Mouse (Mus musculus): ENCODE measurements at regions not wholly inside any gene's neighbourhood (a gene's known extent, or its start where the extent isn't known, plus 50 kb on each side); places are given as distances from the start of the nearest gene placed in this dataset.

DNA sequence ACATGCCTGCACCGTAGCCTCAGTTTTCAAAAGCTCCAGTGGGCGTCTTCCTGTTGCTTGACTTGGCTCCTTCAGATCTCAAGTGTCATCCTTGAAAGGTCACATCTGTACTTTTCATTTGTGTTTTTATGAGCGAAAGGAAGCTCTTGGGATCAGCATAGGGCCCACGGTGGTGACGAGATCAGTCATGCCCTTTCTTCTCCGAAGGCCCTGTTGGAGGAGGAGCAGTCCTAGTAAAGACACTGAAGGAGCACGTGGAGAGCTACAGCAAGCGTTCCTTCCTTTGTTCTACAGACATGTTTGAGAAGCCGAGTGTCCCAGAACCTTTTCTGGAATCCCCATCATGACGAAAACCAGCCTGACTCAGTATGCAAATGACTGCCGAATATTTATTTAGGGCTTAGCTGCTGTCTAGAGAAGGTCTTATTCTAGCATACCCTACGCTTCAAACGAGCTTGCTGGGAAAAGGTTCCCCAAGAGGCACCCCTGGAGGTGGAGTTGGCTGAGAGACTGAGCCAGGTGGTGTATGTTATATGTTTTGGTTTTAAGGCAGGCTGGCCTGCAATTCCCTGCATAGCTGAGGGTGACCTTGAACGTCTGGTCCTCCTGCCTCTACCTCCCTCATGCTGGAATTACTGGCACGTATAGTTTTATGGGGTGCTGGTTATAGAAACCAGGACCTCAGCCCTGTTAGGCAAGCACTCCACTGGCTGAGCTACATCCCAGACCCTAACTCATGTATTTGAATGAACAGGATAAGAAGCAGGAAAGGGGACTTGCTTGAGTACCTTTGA is 285.1 kb upstream of the Cdh5 start:
- no peak for DNase-seq

DNA sequence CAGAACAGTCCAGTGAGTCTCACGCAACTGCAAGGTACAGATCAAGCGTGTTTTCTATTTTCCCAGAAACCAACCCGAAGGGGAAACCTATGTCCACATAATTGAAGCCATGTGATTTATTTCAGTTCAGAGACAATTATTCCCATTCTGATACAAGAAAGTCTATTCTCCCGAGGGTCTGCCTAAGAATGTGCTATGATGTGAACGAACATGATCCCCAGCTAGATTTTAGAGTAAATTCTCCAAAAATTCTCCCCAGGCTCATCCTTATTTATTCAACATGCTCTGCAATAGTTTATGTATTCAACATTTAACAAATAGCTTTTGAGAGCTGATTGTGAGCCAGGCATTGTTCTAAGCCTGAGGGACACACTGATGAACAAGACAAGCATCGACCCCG is 277.9 kb upstream of the Cdh5 start:
- DNase-seq: no peak

DNA sequence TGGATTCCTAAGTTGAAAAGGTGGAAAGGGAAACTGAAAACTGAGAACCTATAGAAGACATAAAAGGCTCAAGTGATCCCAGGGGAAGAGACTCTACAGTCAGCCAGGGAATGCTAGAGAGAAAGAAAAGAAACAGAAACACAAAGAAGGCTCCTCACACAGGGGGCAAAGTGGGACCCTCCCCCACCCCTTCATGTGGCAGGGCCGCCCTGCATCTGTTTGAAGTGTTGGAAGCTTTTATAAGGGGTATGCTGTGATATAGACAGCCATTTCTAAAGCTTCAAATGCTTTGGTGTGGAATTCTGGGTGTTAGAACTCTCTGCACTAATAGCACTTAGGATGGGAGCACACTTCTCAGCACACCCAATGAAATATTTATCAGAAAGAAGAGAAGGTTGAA is 276.7 kb upstream of the Cdh5 start:
- DNase-seq: no peak

DNA sequence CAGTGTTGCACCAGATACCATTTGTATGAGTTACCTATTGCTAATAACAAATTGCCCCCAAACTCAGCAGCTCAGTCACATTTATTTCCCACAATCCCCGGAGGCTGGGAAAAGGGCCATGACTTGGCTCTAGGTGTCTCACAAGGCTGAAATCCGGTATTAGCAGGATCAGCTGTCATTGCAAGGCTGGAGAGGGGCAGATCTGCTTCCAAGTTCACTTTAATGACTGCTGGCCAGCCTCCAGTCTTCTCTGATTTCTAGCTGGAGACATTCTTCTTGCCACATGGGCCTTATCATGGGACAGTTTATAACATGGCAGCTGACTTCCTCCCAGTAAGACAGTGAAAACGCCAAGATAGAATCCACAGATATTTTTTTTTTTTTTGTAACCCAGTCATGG is 276.1 kb upstream of the Cdh5 start:
- peak in 1 of 2 experiments; percentile 7 for DNase-seq

DNA sequence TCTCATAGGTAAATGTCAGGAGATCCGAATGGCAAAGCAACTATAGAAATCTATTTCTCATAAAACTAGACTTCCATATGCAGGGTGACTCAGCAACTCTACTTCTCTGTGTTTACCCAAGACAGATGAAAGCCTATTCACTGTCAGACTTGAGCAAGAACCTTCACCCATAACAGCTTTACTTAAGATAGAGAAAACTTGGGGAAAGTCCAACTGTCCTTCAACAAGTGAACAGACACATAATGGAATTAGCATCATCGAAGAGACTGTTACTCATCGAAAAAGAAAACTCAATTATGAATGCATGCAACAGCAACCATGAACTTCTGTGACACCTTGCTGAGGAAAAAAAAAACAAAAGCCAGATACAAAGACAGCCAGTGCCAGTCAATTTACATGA is 271.0 kb upstream of the Cdh5 start:
- DNase-seq: no peak

DNA sequence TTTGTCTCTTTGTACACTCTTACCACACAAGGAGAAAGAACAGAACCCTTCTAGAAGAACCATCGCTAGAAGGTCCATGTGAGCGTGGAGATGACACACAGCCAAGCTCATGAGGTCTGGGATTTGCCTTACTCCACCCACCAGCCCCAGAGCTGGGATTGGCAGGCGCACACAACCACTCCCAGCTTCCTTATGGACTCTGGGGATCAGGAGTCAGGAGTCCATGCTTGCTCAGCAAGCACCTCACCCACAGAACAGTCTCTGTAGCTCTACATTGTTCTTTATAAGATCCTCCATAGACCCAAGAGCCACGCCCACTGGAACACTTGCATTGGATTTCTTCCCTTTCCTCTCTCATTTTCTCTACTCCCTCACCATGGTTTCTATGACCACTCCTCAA is 261.4 kb upstream of the Cdh5 start:
- DNase-seq: no peak

DNA sequence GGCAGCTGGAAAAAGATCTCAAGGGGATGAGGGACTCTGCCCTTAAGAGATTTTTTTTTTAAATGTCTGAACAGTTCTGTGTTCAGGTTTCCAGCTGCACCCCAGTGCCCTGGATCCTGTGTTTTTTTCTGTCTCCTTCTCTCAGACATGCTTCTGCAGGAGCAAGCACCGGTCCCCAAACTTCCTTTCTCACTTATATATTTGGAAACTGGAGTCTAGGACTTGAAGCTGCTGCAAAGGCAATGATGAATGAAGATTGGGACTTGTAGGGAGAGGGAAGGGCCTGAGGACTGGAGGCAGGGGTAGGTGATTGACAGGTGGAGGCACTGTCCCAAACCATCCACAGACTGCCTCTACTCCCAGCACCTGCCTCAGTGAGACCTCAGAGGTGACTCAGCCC is 255.5 kb upstream of the Cdh5 start:
- DNase-seq: no peak

DNA sequence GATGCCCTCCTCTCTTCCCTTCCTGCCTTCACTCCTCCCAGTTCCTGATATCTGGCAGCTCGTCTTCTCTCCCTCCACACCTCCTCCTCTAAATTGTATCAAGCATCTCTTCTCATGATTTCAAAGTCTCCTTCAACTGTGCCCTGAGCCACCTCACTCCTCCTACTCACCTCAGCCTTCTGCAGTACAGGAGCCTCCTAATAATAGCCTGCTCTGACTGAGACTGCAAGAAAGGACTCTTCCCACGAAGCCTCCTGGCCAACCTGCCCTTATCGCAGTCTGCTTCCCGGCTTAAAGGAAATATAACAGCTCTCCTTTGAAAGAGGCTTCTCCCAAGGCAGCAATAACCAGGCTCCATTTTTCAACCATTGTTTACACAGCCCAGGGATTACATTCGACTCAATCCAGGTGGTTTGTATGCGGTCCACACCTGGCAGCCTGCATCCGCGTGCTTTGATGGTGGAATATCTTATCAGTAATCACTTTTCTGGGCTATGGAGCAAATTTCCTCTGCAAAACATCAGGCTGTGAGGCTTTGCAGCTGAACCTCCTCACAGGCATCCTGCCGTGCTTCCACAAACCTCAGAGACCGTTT is 254.9 kb upstream of the Cdh5 start:
- DNase-seq: no peak

DNA sequence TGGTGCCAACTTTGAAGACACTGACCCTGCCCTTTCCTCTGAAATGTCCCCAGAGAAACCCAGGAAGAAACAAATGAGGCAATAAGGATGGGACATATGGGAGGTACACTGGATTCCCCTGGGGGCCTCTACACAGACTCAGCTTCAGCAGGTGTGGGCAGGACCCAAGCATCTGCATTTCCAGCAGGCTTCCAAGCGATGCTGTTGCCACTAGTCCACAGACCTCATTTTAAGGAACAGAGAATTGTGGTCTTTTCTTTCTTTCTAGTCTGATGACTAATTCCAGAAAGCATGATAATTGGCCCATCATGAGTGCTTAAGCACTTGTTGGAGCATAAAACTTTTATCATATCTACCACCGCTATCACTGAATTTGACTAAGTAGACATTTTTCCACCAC is 251.6 kb upstream of the Cdh5 start:
- DNase-seq: no peak

DNA sequence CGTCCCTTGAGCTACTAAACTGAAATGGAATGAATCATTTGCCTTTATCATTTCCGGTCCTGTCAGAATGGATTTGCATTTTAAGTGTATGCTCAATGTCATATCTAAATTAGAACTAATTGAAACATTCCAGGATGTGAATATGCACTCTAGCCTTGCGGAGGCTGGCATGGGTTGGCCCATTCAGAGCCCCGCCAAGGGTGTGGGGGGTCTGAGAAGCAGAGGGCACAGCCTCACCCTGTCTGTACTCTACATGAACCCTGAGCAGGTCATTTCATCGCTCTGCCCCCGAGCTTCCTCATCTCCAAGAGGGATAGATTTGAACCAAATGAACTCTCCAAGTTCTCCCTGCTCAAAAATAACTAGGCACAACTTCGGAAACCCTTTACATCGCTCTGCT is 250.1 kb upstream of the Cdh5 start:
- no peak for DNase-seq

DNA sequence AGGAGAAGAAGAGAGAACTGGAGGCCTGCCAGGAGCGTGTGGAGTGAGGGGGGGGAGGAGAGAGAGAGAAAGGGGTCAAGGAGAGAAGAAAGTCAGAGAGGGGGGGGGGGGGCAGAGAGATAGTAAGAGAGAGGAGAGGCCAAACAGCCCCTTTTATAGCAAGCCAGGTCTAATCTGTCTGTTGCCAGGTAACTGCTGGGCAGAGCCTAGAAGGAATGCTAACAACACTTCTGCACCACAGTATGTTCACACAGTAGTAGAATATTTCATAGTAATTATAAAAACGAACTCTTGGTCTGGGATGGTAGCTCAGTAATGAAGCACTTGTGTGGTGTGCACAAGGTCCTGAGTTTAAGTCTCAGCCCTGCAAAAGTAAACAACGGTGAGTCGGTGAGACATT is 248.4 kb upstream of the Cdh5 start:
- no peak for DNase-seq

DNA sequence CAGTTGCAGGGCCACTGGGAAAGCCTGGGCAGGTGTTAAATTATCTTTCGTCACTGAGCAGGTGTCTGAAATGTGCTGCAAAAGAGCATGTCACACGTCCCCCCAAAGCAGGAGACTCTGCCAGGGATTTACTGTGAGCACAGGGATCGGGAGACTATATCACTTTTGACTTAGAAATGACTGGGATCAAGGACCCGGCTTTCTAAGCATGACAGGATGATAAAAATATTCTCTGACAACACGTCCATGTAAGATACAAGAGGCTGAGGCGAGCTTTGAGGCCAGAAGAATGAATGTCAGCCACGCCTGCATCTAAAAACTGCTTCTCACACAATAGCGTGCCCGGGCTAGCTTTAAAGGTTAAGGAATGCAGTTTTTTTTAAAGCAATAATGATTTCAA is 246.1 kb upstream of the Cdh5 start:
- DNase-seq: no peak

DNA sequence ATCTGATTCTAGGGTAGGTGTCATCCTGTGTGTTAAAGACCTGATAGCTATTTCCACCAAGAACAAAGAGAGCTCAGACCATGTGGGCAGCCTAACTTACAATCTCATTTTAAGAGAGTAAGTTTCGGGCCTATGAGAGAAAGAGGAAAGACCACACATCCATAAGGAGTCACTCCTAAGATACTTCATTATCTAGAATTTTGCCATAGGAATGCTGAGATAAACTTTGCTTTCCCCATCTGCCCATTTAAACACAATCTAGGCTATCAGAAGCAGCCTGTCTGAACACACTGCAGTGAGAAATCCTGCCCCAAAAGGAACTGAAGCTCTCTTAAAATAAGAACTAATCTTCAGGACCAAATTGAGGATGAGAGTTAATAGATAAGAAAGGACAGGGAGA is 242.3 kb upstream of the Cdh5 start:
- DNase-seq: no peak

DNA sequence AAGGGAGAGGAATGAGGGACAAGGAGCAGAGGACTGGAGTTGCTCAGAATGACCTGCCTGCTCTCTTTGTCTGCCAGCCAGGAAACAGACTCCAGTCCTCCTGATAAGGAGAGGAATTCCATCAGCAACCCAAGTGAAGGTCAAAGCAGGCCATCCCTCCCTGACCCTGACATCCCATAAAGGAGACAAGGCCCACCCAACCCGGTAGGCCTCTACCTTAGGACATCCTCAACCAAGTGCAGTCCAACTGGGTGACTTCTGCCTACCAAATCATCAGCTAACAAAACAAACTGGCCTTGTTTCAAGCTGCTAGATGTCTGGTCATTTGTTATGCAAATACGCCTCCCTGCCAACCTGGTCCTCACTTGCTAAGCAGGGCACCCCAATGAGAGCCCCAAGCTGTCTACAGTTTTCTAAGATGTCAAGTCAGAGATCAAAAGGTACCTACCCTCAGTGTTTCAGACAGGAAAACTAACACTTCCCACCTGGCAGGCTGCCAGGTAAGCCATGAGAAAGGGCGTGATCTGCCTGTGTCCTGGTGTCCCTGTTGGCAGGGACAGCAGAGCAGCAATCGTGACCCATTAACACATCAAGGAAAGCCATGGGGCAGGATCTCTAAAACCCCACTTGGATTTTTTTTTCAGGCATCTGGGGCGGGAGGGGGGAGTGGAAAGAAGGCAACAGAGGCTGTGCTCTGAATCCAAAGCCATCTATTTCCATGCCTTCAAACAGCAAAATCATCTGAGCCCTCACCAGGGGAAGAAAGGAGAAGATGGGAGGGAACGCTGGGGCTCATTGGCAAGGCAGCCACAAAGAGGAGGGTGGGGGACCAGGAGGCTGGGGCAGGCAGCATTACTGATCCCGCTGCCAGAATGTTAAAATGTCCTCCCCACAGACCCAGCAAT is 227.6 kb upstream of the Cdh5 start:
- DNase-seq: no peak

DNA sequence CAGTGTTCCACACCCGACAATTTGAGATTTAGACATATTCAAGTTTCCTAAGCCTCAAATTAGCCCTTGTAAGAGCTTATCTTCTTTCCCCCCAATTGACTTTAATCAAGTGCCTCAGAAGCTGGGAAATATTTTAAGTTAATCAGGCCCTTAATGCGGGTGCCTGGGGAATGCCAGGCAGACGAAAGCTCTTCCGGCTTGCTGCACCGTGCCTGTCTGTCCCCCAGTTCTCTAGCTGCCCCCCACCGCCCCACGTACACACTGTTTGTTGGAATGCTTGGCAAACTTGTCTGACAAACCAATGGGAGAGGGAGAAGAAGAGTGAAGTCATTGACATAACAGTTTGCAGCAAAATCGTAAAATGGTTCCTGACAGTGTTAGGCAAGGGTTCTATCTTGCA is 226.9 kb upstream of the Cdh5 start:
- no peak for DNase-seq

DNA sequence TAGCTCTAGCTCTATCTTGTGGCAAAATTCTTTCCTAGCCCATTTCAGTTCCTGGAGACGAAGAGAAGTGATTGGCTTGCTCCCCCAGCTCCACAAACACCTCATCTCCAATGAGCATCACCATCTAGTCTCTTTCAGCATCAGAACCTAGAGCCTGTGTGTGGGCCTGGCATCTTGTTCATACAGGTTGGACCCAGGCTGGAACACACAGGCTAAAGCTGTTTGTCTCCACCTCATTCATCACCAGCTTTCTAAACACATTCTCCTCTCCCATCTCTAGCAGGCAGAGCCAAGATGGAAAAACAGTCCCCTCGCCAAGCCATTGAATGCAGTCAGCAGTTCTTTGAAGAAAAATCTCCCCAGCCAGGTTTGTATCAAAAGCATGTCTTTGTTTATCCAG is 221.9 kb upstream of the Cdh5 start:
- no peak for DNase-seq

DNA sequence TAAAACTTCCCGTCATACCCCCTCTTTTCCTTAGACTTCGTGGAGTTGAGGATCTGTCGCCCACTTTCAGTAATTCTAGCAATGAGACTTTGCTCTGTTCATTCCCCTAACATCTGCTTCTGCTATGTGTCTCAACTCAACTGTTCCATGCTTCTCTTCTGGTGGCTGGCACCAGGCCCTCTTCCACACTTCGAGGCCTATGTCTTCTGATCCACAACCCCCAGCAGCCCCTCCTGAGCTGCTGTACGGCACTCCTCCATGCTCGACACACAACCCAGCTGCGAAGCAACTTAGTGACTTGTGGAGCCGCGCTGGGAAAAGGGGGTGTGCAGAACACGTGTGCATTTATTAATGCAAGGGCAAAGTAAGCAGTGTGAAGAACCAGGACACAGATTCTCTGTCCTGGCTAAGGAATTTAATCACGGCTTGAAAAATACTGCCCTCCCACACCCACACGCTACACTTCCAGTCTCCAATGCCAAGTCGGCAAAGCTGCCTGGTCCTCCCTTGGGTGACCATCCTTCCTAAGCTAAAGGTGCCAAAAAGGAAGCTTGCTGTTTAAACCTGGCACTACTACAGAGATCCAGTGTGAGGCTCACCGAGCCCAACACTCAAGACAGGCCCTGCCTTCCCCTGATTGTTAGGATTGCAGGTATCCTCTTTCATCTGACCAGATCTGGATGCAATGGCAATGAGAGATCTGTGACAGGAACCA is 220.8 kb upstream of the Cdh5 start:
- no peak for DNase-seq

DNA sequence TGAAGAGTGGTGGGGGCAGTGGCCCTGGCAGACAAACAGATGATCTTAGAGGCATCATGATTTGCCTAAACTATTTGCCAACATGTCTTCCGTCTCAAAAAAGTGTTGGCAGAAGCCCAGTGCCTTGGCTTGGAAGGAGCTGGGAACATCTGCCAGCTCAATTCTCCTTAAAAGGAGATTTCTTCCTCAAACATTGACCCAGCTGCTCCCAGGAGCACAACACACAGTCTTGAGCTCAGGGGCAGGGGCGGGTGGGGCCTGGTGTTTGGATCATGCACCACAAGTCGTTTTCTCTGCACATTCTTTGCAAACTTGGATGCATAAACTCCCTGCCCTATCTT is 220.3 kb upstream of the Cdh5 start:
- DNase-seq: no peak

DNA sequence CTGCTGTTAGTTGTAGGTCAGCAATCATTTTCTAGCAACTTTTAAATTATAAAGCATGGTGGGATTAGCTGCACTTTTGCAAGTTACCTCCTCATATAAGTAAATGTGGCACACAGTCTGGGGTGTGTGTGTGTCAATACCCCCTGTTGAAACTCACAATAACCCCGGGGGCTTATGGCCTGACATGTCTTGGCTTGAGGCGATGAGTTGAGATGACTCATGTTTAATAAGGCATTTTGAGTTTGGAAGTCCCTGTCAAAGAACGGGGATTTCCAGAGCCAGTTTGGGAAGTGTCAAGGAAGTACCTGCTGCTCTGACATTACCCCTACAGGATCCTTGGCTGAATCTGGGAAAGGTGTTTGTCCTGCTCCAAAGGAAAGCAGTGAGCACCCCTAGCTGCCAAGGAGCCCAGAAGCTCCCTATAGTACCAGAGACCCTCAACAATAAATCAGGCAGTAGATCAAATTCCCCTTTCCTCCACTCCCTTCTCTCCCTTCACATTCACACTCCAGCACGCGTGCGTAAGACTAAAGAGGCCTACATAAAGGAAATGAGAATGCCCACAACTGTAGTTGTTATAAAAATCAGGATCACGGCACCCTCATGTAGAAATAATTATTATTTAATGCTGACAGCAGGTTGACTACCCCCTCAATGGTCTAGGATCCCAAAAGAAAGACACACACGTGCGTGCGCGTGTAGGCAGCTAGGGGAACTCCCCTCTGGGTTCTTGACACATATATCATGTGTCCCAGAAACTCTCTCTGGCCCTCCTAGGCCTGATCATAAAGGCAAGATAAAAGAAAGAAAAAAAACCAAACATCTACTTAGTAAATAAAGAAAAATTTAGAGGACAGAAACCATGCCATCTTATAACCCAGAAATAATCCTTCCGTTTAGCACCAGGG is 216.3 kb upstream of the Cdh5 start:
- no peak for DNase-seq

DNA sequence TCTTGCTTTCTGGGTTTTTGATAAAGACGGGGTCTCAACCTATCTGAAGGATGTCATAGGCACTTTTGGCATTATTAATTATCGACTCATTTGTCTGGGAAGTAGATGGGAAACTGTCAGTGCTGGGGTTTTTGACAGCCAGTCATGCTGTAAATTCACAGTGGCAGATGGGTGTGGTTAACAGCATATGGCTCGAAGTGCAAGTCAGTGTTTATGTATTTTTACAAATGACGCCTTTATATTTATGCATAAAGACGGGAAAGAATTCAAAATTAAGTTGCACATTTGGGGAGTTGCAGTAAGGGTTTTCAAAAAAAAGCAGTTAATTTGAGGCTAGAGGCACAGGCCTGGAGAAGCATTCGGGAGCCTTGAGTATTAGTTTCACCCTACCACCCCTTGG is 206.8 kb upstream of the Cdh5 start:
- DNase-seq: no peak

DNA sequence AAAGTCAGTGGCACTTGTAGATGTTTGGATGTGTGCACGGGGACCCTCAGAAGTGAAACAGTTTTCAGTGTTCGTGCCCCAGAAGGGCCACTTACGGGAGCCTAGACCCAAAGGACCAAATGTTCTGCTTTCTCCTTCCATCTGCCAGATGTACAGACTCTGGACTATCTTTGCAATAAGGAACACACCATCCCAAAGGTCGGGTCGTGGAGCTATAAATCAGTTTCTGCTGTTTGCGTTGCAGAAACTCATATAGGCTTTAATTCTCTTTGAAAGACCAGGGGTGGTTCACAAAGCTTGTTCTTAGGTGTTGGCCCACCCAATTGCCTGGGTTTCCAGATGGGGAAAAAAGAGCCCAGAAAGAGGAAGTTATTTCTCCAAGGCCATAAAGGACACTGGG is 206.3 kb upstream of the Cdh5 start:
- no peak for DNase-seq

DNA sequence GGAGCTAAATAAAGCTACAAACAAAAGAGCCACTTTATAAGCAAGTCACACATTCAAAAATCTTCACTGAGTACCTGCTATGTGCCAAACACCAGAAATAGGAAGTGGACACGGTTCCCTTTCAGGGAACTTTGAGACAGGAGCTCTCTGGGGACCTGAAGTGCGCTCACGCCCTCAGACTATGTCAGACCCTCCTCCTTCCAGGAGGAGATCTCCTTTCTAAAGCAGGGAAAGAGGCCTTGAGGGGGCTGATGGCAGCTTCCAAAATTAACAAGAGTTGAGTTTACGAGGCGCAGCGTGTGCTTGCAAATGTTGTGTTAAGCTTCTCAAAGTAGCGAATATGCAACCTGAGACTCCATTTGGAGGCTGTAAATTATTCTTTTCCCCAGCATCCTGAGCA is 204.0 kb upstream of the Cdh5 start:
- no peak for DNase-seq

Data from spleen, adult 18-20 months (tissue).